Mouse (Mus musculus): Measurements from ENCODE around the gene Gm12216. TPM values are rescaled to one million over a fixed set of nuclear protein-coding genes. Genes with fewer than 3 reads are reported as not detected.
"Not testable (repeated sequence)": the region's sequence is repeated elsewhere in the genome, so short reads cannot be mapped to it uniquely, and the experiment has no call there.

Gm12216 gene
- 10 to 100 TPM in 13 of 26 experiments, 1 to 10 TPM in 11, not detected in 2; 4.5 to 64.6 (median 11.2) TPM for total RNA-seq (2018; cell fraction: chromatin; rRNA removed)
- total RNA-seq (2018; cell fraction: cytosol; rRNA removed): 1 to 10 TPM in 25 of 26 experiments, under 1 TPM in 1; 0.84 to 8.3 (median 3.0) TPM
- 10 to 100 TPM in 14 of 26 experiments, 1 to 10 TPM in 12; 3.7 to 53.3 (median 10.4) TPM for total RNA-seq (2018; cell fraction: nucleus; rRNA removed)
- polyA plus RNA-seq (2018): 0.89 to 3.5 TPM (median 1.1 TPM) in 3 replicates

GRCm38 (mm10) chr11:53858761-53859580 is at the start of gene Gm12216:
Gene Gm12216 (minus strand): TSS chr11:53859256.
- 3% methylated on average over 37 of the region's 50 CpGs for WGBS (ENCODE audit: missing documents)
- H3K27ac ChIP-seq; H3K36me3 ChIP-seq (ENCODE audit: inconsistent target); H3K79me2 ChIP-seq (ENCODE audit: inconsistent target): not testable (repeated sequence)
- H3K4me3 ChIP-seq (ENCODE audit: inconsistent target): peak within 1 kb of the TSS; percentile 16

- H3K36me3 ChIP-seq (ENCODE audit: inconsistent target): no peaks in the 10 kb centered on the region
- WGBS (ENCODE audit: missing documents): 94% methylated on average over 8 of the region's 8 CpGs
- no peaks in the 10 kb centered on the region for H3K79me2 ChIP-seq (ENCODE audit: inconsistent target)
- H3K4me3 ChIP-seq (ENCODE audit: inconsistent target): no peak overlapping the region
- no peak overlapping the region for H3K27ac ChIP-seq
These were observed 49.6 kb upstream of the Gm12216 start for GRCm38 (mm10) chr11:53908686-53909085.

- Histone ChIP-seq H3K27ac (no peak overlapping the region), H3K36me3 (ENCODE audit: inconsistent target) (no peaks in the 10 kb centered on the region), H3K4me3 (ENCODE audit: inconsistent target) (no peak overlapping the region), H3K79me2 (ENCODE audit: inconsistent target) (no peaks in the 10 kb centered on the region)
- 89% methylated on average over 9 of the region's 9 CpGs for WGBS (ENCODE audit: missing documents)
These were observed 45.5 kb upstream of the Gm12216 start for GRCm38 (mm10) chr11:53904534-53904925.

- no peak overlapping the region for H3K4me3 ChIP-seq (ENCODE audit: inconsistent target)
- H3K79me2 ChIP-seq (ENCODE audit: inconsistent target): no peaks in the 10 kb centered on the region
- no peaks in the 10 kb centered on the region for H3K36me3 ChIP-seq (ENCODE audit: inconsistent target)
- 79% methylated on average over 14 of the region's 16 CpGs for WGBS (ENCODE audit: missing documents)
- H3K27ac ChIP-seq: no peak overlapping the region
These were observed 44.9 kb upstream of the Gm12216 start for GRCm38 (mm10) chr11:53903781-53904533.

- WGBS (ENCODE audit: missing documents): 94% methylated on average over 14 of the region's 14 CpGs
- H3K79me2 ChIP-seq (ENCODE audit: inconsistent target): no peaks in the 10 kb centered on the region
- no peaks in the 10 kb centered on the region for H3K36me3 ChIP-seq (ENCODE audit: inconsistent target)
- H3K27ac ChIP-seq: no peak overlapping the region
- no peak overlapping the region for H3K4me3 ChIP-seq (ENCODE audit: inconsistent target)
These were observed 43.7 kb upstream of the Gm12216 start for GRCm38 (mm10) chr11:53902741-53903140.

- Histone ChIP-seq H3K27ac (no peak overlapping the region), H3K79me2 (ENCODE audit: inconsistent target) (no peaks in the 10 kb centered on the region), H3K36me3 (ENCODE audit: inconsistent target) (no peaks in the 10 kb centered on the region), H3K4me3 (ENCODE audit: inconsistent target) (no peak overlapping the region)
- 64% methylated on average over 1 of the region's 1 CpGs for WGBS (ENCODE audit: missing documents)
These were observed 41.9 kb upstream of the Gm12216 start for GRCm38 (mm10) chr11:53900991-53901390.

GRCm38 (mm10) chr11:53899981-53900380 is 40.9 kb upstream of the Gm12216 start:
- H3K27ac ChIP-seq: no peak overlapping the region
- WGBS (ENCODE audit: missing documents): 95% methylated on average over 5 of the region's 6 CpGs
- no peak overlapping the region for H3K4me3 ChIP-seq (ENCODE audit: inconsistent target)
- no peaks in the 10 kb centered on the region for H3K79me2 ChIP-seq (ENCODE audit: inconsistent target)
- no peaks in the 10 kb centered on the region for H3K36me3 ChIP-seq (ENCODE audit: inconsistent target)

GRCm38 (mm10) chr11:53899004-53899403 is 39.9 kb upstream of the Gm12216 start:
- Histone ChIP-seq H3K27ac (no peak overlapping the region), H3K79me2 (ENCODE audit: inconsistent target) (no peaks in the 10 kb centered on the region), H3K36me3 (ENCODE audit: inconsistent target) (no peaks in the 10 kb centered on the region), H3K4me3 (ENCODE audit: inconsistent target) (no peak overlapping the region)
- 88% methylated on average over 3 of the region's 3 CpGs for WGBS (ENCODE audit: missing documents)

GRCm38 (mm10) chr11:53896935-53897334 is 37.9 kb upstream of the Gm12216 start:
- Histone ChIP-seq H3K79me2 (ENCODE audit: inconsistent target) (no peaks in the 10 kb centered on the region), H3K36me3 (ENCODE audit: inconsistent target) (no peaks in the 10 kb centered on the region), H3K27ac (no peak overlapping the region), H3K4me3 (ENCODE audit: inconsistent target) (no peak overlapping the region)
- 92% methylated on average over 6 of the region's 6 CpGs for WGBS (ENCODE audit: missing documents)

- Histone ChIP-seq H3K27ac (peak overlapping the region; percentile 50), H3K79me2 (ENCODE audit: inconsistent target) (peaks cover 5% of the 10 kb centered on the region; the same call in 1 of the 2 replicates), H3K36me3 (ENCODE audit: inconsistent target) (no peaks in the 10 kb centered on the region), H3K4me3 (ENCODE audit: inconsistent target) (no peak overlapping the region)
- WGBS (ENCODE audit: missing documents): 49% methylated on average over 2 of the region's 2 CpGs
These were observed 34.4 kb upstream of the Gm12216 start for GRCm38 (mm10) chr11:53893451-53893850.

GRCm38 (mm10) chr11:53892716-53893416 is 33.8 kb upstream of the Gm12216 start:
- WGBS (ENCODE audit: missing documents): 18% methylated on average over 9 of the region's 9 CpGs
- Histone ChIP-seq H3K27ac (peak overlapping the region; percentile 50), H3K36me3 (ENCODE audit: inconsistent target) (no peaks in the 10 kb centered on the region), H3K4me3 (ENCODE audit: inconsistent target) (no peak overlapping the region), H3K79me2 (ENCODE audit: inconsistent target) (peaks cover 5% of the 10 kb centered on the region; the same call in 1 of the 2 replicates)

GRCm38 (mm10) chr11:53891505-53892451 is 32.7 kb upstream of the Gm12216 start, which contains the start of gene Slc22a5:
Gene Slc22a5 (minus strand): TSS chr11:53891660.
- Histone ChIP-seq H3K36me3 (ENCODE audit: inconsistent target) (no peaks in the 10 kb centered on the region), H3K27ac (peak within 1 kb of the TSS; percentile 50), H3K79me2 (ENCODE audit: inconsistent target) (peaks cover 5% of the 10 kb centered on the region; the same call in 1 of the 2 replicates), H3K4me3 (ENCODE audit: inconsistent target) (peak within 1 kb of the TSS; percentile 60)
- 6% methylated on average over 63 of the region's 63 CpGs for WGBS (ENCODE audit: missing documents)

GRCm38 (mm10) chr11:53890906-53891504 is 31.9 kb upstream of the Gm12216 start:
- Histone ChIP-seq H3K36me3 (ENCODE audit: inconsistent target) (no peaks in the 10 kb centered on the region), H3K4me3 (ENCODE audit: inconsistent target) (peak overlapping the region; percentile 60), H3K79me2 (ENCODE audit: inconsistent target) (peaks cover 5% of the 10 kb centered on the region; the same call in 1 of the 2 replicates), H3K27ac (no peak overlapping the region)
- 2% methylated on average over 33 of the region's 33 CpGs for WGBS (ENCODE audit: missing documents)
